Mouse (Mus musculus): Measurements from ENCODE around the gene Dennd6a. TPM values are rescaled to one million over a fixed set of nuclear protein-coding genes. Genes with fewer than 3 reads are reported as not detected.

The Dennd6a gene
- total RNA-seq, 2 experiments from 2014 or later: 7.3 to 7.4 TPM

DNA sequence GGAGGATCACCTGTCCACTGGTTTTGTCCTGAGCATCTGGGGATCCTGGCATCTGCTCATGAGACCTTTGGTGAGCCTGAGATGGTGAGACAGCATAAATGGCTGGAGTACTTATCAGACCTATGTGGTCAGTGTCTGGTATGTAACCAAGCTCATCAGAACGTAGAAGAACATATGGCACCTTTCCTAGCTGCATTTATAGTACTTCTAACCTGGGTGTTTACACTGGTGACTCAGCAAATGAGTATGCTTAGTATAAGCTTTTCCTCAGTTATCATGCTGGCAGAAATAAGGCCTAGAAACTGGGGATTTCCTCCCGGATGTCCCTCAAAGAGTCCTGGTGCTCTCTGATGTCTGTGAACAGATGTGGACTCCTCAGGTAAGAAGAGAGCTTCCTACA lies 11.4 kb upstream of the Dennd6a start:
- intact Hi-C loops (cut with DNase I): no loop called here
- DNase-seq: no peak

DNA sequence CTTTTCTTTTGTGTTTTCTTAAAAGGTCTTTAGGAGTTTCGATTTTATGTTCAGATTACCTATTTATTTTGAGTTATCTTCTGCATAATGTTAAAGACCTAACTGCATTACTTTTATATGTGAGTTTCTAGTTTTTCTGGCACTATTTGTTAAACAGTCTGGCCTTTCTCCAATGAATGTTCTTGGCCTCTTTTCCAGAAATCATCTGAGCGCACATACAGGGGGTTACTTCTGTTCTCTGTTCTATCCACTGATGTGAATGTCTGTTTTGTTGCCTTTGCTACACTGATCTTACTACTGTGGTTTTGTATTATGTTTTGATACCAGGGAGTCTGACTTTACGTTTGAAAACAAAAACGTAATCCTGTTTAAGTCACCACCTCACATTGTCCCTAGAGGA lies 3.8 kb upstream of the Dennd6a start:
- intact Hi-C loops (cut with DNase I): no loop called here
- DNase-seq: no peak

DNA sequence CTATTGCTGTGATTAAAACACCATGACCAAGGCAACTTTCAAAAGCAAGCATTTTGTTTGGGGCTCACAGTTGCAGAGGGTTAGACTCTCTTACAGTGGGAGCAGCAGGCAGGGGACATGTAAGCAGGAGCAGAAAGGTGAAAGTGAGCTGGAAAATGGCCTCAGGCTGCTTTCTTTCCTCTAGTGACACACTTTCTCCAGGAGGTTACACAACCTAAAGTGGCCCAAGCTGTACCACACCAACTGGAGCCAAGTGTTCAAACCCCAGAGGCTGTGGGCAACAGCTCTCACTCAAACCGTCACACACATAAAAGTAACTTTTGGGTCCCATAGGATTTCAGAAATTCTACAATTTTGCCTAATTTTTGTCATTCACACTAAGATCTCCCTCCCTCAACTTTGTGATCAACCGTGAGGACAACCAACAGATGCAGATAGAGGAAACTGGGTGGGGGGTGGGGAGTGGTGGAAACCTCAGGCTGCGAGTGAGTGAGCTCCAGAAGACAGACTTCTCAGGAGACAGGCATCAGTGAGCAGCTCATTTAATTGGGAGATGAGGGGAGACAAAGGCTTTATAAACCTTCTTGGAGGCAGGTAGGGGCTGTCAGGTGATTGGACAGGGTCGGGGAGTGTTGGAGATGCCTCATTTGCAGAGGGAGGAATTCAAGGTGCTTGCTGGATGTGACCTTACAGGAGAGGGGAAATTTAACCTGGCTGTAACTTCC lies 1.5 kb upstream of the Dennd6a start:
- DNase-seq: no peak
- intact Hi-C loops (cut with DNase I): no loop called here

DNA sequence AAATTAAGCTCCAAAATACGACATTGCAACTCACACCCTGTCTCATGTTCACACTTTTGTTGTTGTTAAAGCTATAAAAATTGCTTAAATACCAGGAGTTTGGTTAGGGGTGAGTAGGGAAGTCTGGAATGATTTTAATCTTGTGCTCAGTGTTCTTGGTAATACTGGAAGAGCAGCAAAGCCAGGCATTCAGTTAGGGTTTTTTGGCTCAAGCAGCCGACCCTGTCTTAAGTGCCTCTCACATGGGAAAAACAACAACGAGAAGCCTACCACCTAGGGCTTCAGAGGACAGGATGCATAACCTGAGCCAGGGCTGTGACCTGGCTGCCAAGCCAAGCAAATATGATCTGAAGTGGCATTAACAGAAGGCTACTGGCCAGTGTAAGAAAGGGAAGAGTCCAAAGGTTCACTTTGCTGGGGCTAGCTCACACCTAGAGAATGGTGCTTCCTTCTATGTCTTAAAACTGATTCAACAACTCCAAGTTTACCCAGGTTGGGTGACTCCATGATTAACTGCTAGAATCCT lies 2.7 kb downstream of the Dennd6a start:
- DNase-seq: no peak
- intact Hi-C loops (cut with DNase I): no loop called here

DNA sequence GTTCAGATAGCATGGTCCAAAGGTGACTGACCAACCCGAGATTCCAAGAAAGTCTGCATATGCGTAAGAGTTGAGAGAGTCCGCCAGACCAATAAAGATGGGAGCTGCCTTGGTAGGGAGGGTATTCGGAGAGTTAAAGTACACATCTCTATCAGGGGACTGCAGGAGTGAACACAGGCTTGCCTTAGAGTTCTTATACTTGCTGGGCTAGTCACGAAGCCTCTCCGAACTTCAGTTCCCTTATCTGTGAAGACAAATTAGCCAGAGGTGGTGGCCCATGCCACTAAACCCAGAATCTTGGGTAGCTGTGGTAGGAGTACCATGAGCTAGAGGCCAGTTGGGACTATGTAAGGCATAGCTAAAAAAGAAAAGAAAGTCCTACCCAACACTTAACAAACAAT lies 5.1 kb downstream of the Dennd6a start:
- DNase-seq: no peak
- intact Hi-C loops (cut with DNase I): loop anchor here (2.0 kb wide), 1 partner anchor 44 kb away; the partner anchor contains the start of gene Slmap

DNA sequence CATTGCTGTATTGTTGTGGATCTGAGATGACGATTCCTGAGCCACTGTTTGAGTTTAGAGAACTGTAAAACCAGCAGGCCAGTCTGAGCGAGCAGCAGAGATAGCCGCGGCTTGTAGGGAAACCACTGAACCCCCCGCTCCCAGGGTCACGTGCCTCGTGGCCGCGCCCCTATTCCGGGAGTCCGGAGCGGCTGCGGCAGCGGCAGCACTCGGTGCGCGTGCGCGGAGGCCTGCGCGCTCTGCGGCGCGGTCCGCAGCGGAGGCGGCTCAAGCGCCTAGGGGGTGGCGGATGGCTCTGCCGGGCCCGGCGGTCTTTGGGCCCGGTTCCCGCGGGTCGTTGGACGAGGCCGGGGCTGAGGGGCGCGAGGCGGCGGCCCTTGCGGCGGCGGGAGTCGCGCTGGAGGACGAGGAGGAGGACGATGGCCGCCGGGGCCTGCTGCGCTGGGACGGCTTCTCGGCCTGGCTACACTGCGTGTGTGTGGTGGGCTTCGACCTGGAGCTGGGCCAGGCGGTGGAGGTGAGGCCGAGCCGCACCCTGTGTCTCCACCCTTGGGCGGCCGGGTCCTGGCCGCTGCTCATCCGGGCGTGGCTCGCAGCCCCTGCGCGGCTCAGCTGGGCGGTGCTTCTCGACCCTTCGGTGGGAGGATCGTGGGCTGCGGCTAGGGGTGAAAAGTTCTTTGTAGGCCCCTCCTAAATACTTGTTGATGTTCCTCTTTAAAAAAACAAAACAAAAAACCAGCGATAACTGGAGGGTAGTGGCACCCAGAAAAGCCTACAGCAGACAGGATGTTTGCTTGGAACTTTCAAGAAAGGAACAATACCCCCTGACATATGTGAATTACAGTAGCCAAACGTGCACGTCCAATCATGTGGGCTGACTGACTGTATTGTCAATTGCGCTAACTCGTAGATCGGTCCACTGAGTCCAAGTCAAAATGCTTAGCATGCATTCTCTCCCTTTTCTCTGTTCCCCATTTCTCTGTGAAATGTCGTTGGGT lies 6.0 kb downstream of the Dennd6a start:
- intact Hi-C loops (cut with DNase I): loop anchor here (2.0 to 5.0 kb wide), 2 partner anchors 45 to 87 kb away; partner anchors contain the start of gene Slmap
- peak; percentile 74 to 87 for DNase-seq

DNA sequence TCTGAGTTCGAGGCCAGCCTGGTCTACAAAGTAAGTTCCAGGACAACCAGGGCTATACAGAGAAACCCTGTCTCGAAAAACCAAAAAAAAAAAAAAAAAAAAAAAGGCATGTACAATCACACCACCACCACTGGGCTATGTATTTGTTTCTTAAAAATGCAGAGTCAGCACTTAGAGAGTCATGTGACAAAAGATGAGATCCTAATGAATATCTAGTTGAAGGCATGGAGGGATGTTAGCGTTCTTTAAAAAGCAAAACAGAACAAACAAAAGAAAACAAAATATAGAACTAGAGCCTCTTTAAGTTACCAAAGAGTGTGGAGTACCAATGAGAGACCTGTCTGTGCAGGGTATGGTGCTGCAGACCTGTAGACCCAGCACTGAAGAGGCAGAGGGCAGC lies 10.0 kb downstream of the Dennd6a start:
- intact Hi-C loops (cut with DNase I): loop anchor here (5.0 kb wide), 1 partner anchor 91 kb away; no protein-coding TSS in a partner anchor
- DNase-seq: no peak

DNA sequence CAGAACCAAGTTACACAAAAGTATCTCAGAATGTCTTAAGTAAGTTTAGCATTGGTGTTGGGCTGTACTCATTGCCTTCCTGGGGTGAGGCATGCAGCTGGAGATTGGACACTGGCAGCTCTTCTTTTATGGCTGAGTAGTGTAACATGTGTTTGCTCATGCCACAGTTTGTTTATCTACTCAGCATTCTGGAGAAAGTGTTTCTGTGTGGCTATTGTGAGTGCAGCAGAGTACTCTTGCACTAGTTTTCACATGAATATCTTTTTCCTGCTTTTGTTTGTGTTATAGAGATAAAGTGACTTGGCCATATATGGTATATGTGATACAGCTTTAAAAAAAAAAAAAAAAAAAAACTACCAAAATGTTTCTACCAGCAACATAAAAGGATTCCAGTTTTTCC lies 13.5 kb downstream of the Dennd6a start:
- DNase-seq: no peak
- intact Hi-C loops (cut with DNase I): no loop called here

DNA sequence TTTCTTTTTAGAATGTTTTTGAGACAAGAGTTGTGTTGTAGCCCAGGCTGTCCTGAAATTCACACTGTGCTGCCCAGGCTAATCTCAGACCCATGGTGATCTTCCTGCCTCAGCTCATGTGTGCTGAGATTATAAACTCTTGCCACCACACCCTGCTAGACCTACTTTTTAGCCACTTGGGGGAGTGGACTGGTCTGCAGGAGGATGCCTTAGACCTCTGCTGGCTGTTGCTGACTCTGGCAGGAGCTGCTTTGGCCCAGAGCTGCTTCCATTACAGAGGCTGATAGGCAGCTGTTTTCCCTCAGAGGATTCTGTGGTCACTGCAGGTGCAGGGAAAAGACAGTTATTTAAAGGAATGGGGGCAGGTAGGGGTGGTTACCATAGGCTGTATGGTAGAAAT lies 17.7 kb downstream of the Dennd6a start:
- intact Hi-C loops (cut with DNase I): no loop called here
- no peak for DNase-seq

DNA sequence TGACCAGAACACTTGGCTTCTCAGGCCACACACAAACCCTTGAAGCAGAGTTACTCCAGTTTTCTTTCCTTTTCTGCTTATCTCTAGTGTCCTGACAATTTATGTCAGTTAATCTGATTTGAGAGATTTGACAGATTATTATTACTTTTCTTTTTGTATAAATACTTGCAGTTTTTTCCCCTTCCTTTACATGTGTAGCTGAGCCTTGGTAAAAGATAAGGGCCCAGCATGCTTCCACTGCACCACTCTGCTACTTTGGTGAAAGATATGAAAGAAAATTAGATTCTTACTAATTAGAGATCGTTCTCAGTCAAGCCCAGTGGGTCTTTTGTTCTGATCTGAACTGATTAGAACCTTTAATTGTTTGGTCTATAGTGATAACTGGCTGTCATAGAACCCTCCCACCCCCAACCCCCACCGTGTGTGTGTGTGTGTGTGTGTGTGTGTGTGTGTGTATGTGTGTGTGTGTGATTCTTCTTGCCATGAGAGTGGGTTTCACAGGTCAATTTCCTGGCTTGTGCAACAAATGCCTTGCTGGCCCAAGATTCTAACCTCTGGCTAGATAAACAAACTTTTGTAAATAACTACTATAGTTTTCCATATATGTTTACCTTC lies 19.7 kb downstream of the Dennd6a start:
- intact Hi-C loops (cut with DNase I): no loop called here
- DNase-seq: no peak

DNA sequence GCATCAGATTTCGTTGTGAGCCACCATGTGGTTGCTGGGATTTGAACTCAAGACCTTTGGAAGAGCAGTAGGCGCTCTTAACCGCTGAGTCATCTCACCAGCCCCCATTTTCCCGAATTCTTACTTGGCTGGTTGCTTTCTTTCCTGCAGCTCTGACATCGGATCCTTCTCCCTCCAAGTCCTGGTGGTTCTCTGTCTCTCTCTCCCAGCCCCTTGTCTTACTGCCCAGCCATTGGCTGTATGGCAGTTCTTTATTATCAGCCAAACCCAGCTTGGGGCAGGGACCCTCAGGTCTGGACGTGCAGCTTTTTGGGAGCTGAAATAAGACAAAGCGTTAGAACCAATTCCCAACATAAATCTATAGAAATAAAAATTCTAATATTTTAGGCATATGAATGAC lies 21.5 kb downstream of the Dennd6a start:
- intact Hi-C loops (cut with DNase I): loop anchor here (5.0 kb wide), 1 partner anchor 103 kb away; no protein-coding TSS in a partner anchor
- no peak for DNase-seq

DNA sequence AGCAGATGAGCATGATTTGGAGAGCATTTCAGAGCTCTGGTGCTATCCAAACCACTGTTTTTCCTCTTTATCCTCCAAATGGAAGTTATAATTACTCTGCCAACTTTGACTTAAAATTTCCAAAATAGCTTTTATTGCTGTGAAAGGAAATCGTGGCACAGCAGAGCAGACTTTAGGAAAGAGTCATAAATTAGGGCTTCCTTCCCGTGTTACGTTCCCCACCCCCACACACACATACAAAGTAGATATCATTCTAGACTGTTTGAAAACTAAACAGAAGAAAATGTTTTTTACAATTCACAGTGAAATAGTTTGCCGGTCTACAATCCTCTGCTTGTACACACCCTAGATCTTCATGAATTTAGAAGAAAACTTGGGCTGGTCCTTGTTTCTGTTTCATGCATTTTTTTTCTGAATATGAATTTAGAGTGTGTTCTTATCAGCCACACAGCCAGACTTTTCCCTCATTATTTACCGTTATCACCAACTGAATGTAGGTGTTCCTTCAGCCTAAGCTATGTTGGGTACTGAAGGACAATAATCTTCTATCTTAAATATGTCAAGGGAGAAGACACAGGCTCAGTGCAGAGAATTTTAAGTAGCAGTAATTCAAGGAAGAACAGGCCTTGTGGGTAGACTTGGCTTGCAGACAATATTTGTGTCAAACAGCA lies 22.2 kb downstream of the Dennd6a start:
- no peak for DNase-seq
- intact Hi-C loops (cut with DNase I): loop anchor here (5.0 kb wide), 1 partner anchor 104 kb away; no protein-coding TSS in a partner anchor

DNA sequence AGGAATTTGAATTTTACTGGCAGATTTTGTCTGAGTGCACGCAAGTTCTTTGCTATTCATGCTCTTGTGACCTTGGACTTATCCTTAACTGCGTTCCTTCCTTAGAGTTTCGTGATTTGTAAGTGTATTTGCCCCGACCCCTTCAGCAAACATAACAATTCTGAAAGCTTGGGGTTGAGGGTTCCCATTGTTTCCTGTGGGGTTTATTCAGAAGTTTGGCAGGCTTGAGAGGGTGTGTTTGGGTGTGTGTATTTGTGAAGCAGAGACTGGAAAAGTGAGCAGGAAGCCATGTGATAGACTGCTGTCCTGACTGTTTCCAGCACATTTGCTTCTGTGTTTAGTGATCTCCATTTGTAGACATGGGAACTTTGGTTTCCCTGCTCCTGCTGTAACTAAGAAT lies 31.7 kb downstream of the Dennd6a start:
- intact Hi-C loops (cut with DNase I): no loop called here
- DNase-seq: no peak

DNA sequence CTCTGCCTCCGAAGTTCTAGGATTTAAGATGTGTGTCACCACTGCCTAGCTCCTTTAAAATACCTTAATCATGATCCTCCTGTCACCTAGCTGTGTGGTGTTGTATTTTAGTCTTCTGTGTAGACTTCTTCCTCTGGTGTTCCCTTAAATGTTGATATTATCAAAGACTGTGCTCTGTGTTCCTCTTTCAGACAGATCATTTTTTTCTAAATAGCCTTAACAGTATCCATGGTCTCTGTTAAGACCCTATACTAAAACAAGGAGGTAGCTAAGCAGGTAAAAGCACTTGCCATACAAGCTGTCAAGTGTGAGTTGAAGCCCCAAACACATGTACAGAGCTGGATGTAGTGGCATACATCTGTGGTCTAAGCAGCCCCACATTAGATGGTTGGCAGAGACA lies 36.0 kb downstream of the Dennd6a start:
- no peak for DNase-seq
- intact Hi-C loops (cut with DNase I): no loop called here

DNA sequence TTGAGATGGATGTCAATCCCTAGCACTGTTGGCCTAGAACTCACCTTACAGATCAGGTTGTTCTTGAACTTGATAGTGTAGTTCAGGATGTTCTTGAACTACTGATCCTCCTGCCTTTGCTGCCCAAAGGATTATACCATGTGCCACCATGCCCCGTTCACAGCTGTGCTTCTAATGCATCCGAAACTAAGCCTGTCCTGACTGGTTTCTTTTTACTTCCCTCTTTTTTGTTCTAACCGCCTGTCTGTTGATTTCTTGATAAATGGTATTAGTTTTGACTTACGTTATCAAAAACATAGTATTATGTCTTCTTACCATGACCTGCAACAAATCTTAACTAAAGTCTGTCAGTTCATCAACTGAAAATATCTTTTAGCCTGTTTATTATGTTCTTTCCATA lies 37.0 kb downstream of the Dennd6a start:
- intact Hi-C loops (cut with DNase I): no loop called here
- no peak for DNase-seq

DNA sequence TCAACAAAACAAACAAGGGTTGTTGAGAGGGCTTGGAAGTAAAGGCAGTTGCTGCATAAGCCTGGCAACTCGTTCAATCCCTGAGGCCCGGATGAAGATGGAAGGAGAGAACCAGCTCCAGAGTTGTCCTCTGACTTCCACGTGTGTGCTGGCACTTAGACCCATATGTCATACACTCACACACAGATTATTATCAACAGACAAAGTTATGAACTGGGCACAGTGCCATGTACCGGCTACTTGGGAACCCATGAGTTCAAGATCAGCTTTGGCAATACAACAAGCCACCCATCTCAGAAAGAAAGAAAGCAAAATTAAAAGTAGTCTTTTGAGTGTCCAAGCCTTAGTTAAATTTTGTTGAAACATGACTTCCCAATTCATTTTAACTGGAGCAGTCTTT lies 51.6 kb downstream of the Dennd6a start:
- intact Hi-C loops (cut with DNase I): no loop called here

DNA sequence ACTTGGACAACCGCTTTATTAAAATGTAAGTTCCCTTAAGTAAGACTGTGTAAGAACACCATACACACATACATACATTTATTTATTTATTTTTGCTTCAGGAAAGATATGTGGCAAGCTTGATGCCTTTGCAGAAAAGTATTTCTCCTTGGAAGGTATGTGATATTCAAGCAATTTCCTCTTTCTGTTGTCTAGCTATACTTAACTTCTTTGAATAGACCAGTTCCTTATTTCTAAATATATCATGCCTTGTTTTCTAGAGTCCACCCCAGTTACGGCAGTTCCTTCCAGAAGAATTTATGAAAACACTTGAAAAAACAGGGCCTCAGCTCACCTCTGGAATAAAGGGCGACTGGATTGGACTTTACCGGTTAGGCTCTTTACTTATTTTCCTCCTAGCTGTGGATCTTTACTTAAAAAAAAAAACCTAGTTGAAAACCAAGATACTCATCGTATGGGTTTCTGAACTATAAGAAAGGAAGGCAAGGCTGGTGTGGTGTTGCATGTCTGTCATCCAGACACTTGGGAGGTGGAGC lies 53.0 kb downstream of the Dennd6a start:
- intact Hi-C loops (cut with DNase I): no loop called here
- no peak for DNase-seq

More for the DNA sequence above, 51.6 kb downstream of the Dennd6a start:
- no peak for DNase-seq

DNA sequence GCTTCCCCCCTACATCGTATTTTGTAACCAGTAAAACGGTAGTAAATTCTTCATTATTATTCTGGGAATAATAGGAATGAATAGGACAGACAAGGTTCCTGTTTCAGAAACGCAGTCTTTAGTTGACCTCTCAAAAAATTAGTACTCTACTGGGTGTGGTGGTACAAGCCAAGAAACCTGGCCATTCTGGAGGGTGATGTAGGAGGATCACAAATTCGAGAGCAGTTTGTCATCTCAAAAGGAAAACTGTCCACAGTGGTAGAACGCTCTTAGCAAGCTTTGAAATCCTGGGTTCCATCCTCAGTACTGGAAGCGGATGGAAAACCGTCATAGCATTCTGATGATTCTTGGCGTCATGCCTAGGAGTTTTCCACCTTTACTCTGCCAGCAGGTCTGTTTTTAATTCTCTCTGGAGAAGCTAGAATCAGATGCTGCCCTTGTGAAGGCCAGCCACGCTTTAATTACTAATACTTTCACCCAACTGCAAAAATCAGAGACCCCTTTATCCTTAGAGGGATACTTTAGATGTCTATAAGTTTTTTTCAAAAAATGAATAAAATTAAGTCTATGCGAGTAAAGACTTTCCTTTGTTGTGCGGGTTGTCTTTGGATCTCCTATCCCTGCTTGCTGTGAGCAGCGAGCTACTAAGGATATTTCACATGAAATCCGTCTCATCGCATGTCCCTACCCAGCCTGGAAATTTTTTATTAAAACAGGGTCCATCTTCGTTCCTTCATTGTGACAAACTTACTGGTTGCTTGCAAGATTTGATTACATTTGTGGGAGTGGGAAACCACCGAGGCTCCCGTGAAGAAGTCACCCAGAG lies 63.6 kb downstream of the Dennd6a start:
- intact Hi-C loops (cut with DNase I): loop anchor here (5.0 kb wide), 2 partner anchors 105 to 145 kb away; partner anchors contain the start of gene Slmap
- DNase-seq: peak in 1 of 2 experiments; percentile 24

Measured in gastrocnemius, postnatal 36 days (tissue).